Mouse (Mus musculus) heart, adult 18-20 months (tissue): ENCODE data around the gene Lrtm2. TPM values are rescaled to one million over a fixed set of nuclear protein-coding genes. Genes with fewer than 3 reads are reported as not detected.

Experiments used
- DNase-seq, 2 experiments: peaks; one replicate each; pipeline ENCODE4 v3.0.0; 2021 to 2022; ENCODE audit warnings: mixed read lengths in 1 of 2
- total RNA-seq, 2 experiments: library from RNA; stranded (reverse); gene quantifications; 2 replicates each; pipeline ENCODE4 v1.2.3; 2021

Gene Lrtm2
- total RNA-seq, 2 experiments from 2014 or later, result 0.08 to 0.10 TPM

- no peak for DNase-seq
Observed at GRCm38 (mm10) chr6:119336124-119336523, 5.6 kb upstream of the Lrtm2 start.

GRCm38 (mm10) chr6:119333831-119334230, 3.3 kb upstream of the Lrtm2 start:
- no peak for DNase-seq

DNA sequence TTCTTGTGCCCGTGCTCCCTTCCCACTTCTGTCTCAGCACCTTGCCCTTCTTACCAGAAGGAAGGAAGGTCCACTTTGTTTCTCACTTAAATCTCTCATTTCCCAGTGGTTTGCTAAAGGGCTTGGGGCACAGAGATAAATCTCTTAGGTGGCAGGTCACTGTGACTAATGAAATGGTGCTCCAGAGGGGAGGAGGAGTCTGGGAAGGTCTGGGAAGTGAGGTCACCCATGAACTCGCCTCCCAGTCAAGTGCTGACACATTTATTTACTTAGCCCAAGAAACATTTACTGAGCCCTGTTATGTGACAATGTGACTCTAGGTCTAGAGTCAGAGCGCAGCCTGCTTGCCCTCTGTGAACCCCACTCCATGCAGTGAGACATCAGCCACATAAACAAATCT, 2.6 kb upstream of the Lrtm2 start:
- DNase-seq, result no peak

GRCm38 (mm10) chr6:119332111-119332510, 1.5 kb upstream of the Lrtm2 start:
- DNase-seq, result no peak

DNA sequence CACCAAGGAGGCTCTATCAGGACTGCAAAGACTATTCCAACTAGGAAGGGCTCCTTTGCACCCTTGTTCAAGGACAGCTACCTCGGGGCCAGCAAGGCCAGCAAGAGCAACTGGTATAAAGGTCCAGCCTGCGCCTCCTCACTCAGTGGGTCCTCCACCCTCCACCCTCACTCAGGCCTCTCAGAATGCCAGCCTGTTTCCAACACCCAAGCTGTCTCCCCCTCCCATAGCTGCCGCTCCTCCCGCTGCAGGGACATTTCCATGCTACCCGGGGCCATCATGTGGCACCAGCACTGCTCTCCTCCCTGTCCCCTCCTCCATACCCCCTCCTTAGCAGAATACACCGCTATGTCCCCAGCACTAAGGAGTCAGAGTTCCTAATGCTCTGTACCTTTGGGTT, 630 bp downstream of the Lrtm2 start:
- no peak for DNase-seq

DNA sequence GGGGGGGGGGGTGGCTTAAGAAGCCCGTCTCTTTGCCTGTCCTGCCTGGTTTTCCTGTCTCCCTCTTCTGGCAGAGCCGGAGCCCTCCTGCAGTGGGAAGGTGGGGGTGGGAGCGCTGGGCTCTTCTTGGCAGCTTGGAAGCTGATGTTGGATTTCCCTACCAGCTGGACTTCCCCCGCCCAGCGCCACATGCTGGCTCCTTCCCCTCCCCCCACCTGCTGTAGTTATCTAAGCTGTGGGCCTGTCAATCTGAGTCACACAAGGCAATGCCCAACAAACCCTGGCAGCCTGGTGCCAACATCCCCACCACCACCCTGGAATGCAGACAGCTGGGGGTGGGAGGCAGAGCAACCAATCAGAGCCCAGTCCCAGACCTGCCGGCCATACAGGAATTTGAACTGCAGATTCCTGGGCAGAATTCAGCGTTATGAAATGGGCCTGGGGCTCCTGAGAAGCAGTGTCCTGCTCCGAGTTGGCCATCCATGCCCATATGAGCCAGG, 1.3 kb downstream of the Lrtm2 start:
- DNase-seq, result peak; percentile 15 to 18

- peak in 1 of 2 experiments; percentile 25 for DNase-seq
Observed at GRCm38 (mm10) chr6:119328521-119329115, 1.9 kb downstream of the Lrtm2 start.

- no peak for DNase-seq
Observed at GRCm38 (mm10) chr6:119326541-119326940, 4.0 kb downstream of the Lrtm2 start.

GRCm38 (mm10) chr6:119325978-119326377, 4.6 kb downstream of the Lrtm2 start:
- DNase-seq, result no peak

- DNase-seq, result no peak
Observed at GRCm38 (mm10) chr6:119324776-119325175, 5.8 kb downstream of the Lrtm2 start.

- DNase-seq, result no peak
Observed at GRCm38 (mm10) chr6:119321752-119322151, 8.8 kb downstream of the Lrtm2 start.

GRCm38 (mm10) chr6:119320481-119320880, 10.1 kb downstream of the Lrtm2 start:
- peak in 1 of 2 experiments; percentile 18 for DNase-seq

DNA sequence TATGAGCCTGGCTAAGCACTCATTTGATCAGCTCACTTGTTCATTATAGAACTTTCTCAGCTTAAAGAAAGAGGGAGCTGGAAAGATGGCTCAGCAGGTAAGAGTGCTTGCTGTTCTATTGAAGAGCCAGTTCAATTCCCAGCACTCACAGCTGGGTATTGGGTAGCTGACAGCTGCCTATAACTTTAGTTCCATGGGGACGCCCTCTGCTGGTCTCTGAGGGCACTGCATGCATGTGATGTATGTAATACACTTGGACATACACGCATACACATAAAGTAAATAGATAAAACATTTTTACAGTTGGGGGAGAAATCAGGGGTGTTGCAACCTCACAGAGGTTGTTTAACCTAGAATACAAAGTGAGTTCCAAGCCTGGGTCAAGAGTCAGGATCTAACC, 11.2 kb downstream of the Lrtm2 start:
- no peak for DNase-seq

DNA sequence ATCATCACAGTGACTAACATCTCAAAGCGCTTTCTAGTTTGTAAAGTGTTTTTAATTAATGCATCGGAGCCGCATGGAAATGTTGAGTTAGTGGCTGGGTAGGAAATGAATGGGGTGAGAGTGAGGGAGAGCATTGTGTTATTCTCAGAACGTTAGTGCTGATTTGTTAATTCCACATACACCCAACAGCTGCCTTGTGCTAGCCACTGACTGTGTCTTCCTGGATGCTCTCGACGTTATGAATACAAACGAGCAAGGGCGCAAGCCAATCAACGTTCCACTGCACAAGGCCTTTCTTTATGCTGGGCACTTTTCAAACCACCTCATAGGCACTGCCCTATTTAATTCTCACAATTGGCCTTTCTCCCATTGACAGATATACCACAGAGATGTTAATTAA, 11.8 kb downstream of the Lrtm2 start:
- no peak for DNase-seq

- no peak for DNase-seq
Observed at GRCm38 (mm10) chr6:119314751-119315476, 15.7 kb downstream of the Lrtm2 start.

DNA sequence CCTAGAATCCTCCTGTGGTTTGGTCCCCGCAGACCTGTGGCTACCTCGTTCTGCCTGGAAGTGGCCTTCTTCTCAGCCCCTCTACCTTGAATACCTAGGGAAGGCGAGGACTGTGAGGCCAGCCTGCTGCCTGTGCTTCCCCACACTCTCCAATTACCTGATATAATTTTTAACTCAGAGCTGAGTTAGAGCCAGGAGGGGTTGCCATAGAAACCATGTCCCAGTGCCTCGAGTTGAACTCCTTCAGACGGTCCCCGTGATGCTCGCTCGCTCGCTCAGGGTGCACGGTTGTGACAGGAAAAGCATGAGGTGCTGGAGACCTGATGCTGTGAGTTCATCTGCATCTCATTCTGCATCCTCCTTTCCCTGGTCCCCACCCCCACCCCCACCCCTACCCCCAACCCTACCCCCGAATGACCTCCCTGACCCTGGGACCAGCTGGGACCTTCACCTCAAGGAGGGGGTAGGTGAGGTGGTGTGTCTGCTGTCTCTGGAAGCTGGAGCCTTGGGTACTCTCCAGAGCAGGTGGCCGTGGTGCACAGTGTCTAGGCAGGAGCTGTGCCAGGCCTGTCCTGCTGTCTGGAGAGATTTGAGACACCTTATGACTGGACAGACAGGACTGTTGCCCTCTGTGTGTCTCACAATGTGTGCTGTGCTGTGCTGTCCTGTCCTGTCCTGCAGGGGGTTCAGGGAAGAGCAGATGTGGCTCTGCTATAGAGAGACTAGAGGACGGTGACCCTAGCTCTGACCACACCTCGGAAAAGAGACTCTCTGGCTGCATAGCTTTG, 16.8 kb downstream of the Lrtm2 start:
- no peak for DNase-seq

DNA sequence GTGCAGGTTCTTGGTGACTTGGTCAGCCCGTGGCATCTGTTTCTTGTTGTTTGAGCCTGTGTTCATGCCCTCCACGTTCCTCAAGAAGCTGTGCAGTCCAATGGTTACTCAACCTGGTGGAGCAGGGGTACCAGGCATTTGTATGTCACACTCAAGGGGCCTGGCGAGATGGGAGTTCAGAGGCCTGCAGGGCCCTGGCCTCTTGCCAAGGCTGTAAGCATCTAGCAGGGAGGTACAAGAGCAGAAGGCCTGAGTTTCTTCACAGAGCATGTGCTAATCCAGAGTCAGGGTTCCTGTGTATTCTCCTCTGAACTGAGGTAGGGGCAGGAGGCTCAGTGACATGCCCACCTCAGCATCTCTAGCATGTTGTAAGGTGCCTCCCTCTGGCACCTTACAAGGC, 17.5 kb downstream of the Lrtm2 start:
- DNase-seq, result no peak

- DNase-seq, result no peak
Observed at GRCm38 (mm10) chr6:119312381-119312780, 18.2 kb downstream of the Lrtm2 start.

GRCm38 (mm10) chr6:119310176-119310575, 20.4 kb downstream of the Lrtm2 start:
- no peak for DNase-seq

DNA sequence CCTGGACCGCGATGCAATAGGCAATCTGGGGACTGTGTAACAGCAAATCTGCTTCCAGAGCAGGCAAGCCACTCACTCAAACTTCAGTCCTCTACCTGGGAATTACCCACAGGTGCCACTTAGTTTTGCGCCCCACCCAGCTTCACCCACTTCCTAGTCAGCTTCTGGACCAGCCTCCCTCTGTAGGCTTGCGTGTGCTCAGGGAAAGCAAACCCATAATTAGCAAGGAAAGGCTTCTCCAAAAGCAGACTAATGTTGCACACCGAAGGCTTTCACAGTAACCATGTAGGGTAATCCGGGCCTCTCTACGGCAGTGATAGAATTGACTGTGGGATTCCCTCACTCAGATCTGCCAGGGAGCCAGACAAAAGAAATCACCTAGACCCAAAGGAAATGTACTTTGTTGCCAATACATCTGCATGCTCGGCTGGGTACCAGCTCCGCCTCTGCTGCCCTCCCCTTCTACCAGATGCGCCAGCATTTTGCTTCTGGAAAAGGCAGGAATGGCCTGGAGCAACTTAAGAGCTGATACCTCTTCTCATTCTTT, 22.6 kb downstream of the Lrtm2 start:
- no peak for DNase-seq

- DNase-seq, result no peak
Observed at GRCm38 (mm10) chr6:119303331-119303730, 27.2 kb downstream of the Lrtm2 start.

- no peak for DNase-seq
Observed at GRCm38 (mm10) chr6:119301310-119301709, 29.3 kb downstream of the Lrtm2 start.

GRCm38 (mm10) chr6:119280761-119281160, 49.8 kb downstream of the Lrtm2 start:
- no peak for DNase-seq
